Mouse (Mus musculus) limb, embryonic 12.5 days (tissue): ENCODE data around the gene Polr2j. TPM values are rescaled to one million over a fixed set of nuclear protein-coding genes. Genes with fewer than 3 reads are reported as not detected.
"Not testable (repeated sequence)": the region's sequence is repeated elsewhere in the genome, so short reads cannot be mapped to it uniquely, and the experiment has no call there.

Experiments
- ATAC-seq: fragments of 200-750 bp; cut with Nextera tagmentation; 2 replicates; pipeline ENCODE4 v1.8.0; 2017; ENCODE audit warnings: low read depth, moderate TSS enrichment; ENCODE audit not compliant: insufficient number of reproducible peaks, insufficient read depth, low FRiP score, low TSS enrichment
- H3K27ac ChIP-seq: fragments of 300-500 bp; sonication (generic); 2 replicates; pipeline ENCODE4 v1.5.1; 2016; ENCODE audit warnings: mild to moderate bottlenecking, moderate library complexity
- H3K27me3 ChIP-seq: fragments of 300-500 bp; sonication (generic); 2 replicates; pipeline ENCODE4 v1.6.1; 2016; ENCODE audit warnings: mild to moderate bottlenecking, moderate library complexity
- H3K36me3 ChIP-seq: fragments of 300-500 bp; sonication (generic); 2 replicates; pipeline ENCODE4 v1.6.1; 2016; ENCODE audit warnings: mild to moderate bottlenecking, moderate library complexity
- H3K4me1 ChIP-seq: fragments of 300-500 bp; sonication (generic); replicated peaks from 2 replicates; pipeline ENCODE4 v1.6.1; 2016
- H3K4me2 ChIP-seq: fragments of 300-500 bp; sonication (generic); 2 replicates; pipeline ENCODE4 v1.6.1; 2016; ENCODE audit warnings: mild to moderate bottlenecking, moderate library complexity
- H3K4me3 ChIP-seq: fragments of 300-500 bp; sonication (generic); replicated peaks from 2 replicates; pipeline ENCODE4 v1.5.1; 2016; ENCODE audit warnings: mild to moderate bottlenecking
- H3K9ac ChIP-seq: fragments of 300-500 bp; sonication (generic); replicated peaks from 2 replicates; pipeline ENCODE4 v1.6.1; 2016; ENCODE audit warnings: mild to moderate bottlenecking, moderate library complexity
- H3K9me3 ChIP-seq: fragments of 300-500 bp; sonication (generic); 2 replicates; pipeline ENCODE4 v1.6.1; 2016; ENCODE audit warnings: mild to moderate bottlenecking, moderate library complexity
- WGBS: fragments of 180-500 bp; shearing (Covaris S2); methylation state at CpG from one replicate; pipeline ENCODE4 v1.1.7; 2016; 5-methylcytosine and 5-hydroxymethylcytosine counted together
- polyA plus RNA-seq: library from polyadenylated mRNA; unstranded; fragments of >200 nt; fragmentation: Nextera tagmentation; extraction: Ambion mirVana; gene quantifications from 2 replicates; pipeline ENCODE4 v1.2.1, GENCODE M21; 2016

Gene Polr2j
- polyA plus RNA-seq, 1 experiment from 2014 or later = 261 TPM

GRCm38 (mm10) chr5:136108486-136108885 lies 7.9 kb upstream of the Polr2j start:
- Histone ChIP-seq H3K36me3 (no peaks in the 10 kb centered on the region), H3K27me3 (peaks cover 16% of the 10 kb centered on the region), H3K27ac (no peak overlapping the region), H3K4me1 (no peaks in the 10 kb centered on the region), H3K4me2 (no peak overlapping the region), H3K9ac (no peak overlapping the region), H3K4me3 (no peak overlapping the region), H3K9me3 (0 out of 2 replicates have a peak, but pooled peaks cover 3% of the 10 kb centered on the region)
- WGBS = 51% methylated on average over 2 of the region's 2 CpGs
- ATAC-seq = no peak

DNA sequence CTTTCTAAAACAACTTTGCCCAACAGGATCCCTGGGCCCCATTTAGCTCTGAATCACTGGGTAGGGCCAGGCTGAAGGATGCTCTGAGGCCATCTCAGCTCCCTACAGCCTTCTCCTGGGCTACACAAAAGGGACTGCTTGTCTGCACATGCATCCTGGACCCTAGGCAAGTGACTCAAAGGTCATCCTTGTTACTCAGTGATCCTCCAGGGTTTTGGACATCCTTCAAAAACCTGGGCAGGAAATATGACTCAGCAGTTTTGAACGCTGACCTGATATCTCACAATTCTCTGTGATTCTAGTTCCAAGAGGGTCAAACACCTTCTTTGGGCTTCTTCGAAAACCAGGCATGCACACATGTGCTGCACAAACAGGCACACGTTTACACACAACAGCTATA lies 7.4 kb upstream of the Polr2j start:
- WGBS = 84% methylated on average over 3 of the region's 3 CpGs
- H3K9ac ChIP-seq = no peak overlapping the region

DNA sequence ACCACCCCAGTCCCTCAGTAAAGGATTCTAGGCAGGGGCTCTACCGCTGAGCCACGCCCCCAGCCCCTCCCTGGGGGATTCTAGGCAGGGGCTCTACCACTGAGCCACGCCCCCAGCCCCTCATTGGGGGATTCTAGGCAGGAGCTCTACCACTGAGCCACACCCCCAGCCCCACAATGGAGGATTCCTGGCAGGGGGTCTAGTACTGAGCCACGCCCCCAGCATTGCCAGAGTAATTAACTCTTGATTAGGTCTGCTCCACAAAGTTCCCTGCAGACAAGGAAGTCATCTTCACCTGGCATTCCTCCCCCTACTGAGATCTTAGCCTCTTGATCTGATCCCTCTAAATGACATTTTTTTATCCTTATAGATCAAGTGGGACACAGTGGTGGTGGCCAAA lies 2.9 kb upstream of the Polr2j start:
- 45% methylated on average over 4 of the region's 4 CpGs for WGBS
- H3K4me1 ChIP-seq = peaks cover 21% of the 10 kb centered on the region
- ATAC-seq = not testable (repeated sequence)

More for the DNA sequence above, 7.4 kb upstream of the Polr2j start:
- Histone ChIP-seq H3K36me3 (no peaks in the 10 kb centered on the region), H3K27me3 (peaks cover 13% of the 10 kb centered on the region), H3K9me3 (0 out of 2 replicates have a peak, but pooled peaks cover 3% of the 10 kb centered on the region), H3K4me1 (no peaks in the 10 kb centered on the region), H3K4me2 (no peak overlapping the region), H3K27ac (no peak overlapping the region), H3K4me3 (no peak overlapping the region)
- no peak for ATAC-seq

DNA sequence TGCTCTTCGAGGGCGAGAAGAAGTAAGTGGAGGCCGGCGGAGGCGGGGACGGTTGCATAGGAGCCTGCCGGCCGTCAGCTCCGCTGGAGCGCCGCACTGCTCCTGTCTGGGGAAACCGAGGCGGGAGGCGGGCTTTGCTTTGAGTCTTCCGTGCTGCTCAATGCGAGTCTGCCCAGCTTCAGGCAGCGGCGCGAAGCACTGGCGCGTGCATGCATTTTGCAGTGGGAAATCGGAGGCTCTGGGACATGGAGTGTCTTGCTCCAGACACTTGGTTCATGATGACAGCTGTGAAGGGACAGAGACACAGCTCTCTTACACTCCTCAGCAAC lies 317 bp downstream of the Polr2j start:
- H3K4me3 ChIP-seq = peak overlapping the region; percentile 90
- H3K4me1 ChIP-seq = peaks cover 21% of the 10 kb centered on the region
- 0 out of 2 replicates have a peak overlapping the region, but pooled peaks have one; percentile 56 for H3K27ac ChIP-seq
- peaks cover 30% of the 10 kb centered on the region for H3K36me3 ChIP-seq
- under 1% methylated on average over 22 of the region's 22 CpGs for WGBS
- H3K27me3 ChIP-seq = no peaks in the 10 kb centered on the region
- H3K4me2 ChIP-seq = peak overlapping the region; percentile 92
- H3K9me3 ChIP-seq = no peaks in the 10 kb centered on the region
- ATAC-seq = no peak; the same call in 1 of the 2 replicates
- peak overlapping the region; percentile 83 for H3K9ac ChIP-seq

More for the DNA sequence above, 2.9 kb upstream of the Polr2j start:
- not testable (repeated sequence) for H3K27me3 ChIP-seq, H3K9ac ChIP-seq, H3K27ac ChIP-seq, H3K4me3 ChIP-seq, H3K4me2 ChIP-seq, H3K36me3 ChIP-seq, H3K9me3 ChIP-seq

DNA sequence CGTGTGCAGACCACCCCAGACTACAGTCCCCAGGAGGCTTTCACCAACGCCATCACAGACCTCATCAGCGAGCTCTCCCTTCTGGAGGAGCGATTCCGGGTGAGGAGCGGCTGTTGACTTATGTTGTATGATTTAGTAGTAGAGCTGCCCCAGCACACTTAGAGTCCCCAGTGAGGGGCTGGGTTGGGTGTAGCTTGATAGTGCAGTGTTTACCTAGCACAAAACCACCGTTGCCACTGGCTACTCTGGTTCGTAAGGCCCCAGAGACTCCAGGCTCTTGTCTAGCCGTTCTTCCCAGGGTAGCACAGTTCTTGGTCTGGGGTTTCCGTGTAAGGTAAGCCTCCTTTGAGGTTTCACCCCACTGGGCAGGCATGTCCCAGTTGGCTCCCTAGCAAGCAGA lies 5.7 kb downstream of the Polr2j start:
- H3K4me3 ChIP-seq = no peak overlapping the region
- WGBS = 89% methylated on average over 10 of the region's 10 CpGs
- H3K27me3 ChIP-seq = no peaks in the 10 kb centered on the region
- H3K27ac ChIP-seq = no peak overlapping the region
- no peak overlapping the region for H3K4me2 ChIP-seq
- H3K36me3 ChIP-seq = peaks cover 76% of the 10 kb centered on the region
- no peaks in the 10 kb centered on the region for H3K9me3 ChIP-seq
- peaks cover 14% of the 10 kb centered on the region for H3K4me1 ChIP-seq
- no peak for ATAC-seq
- H3K9ac ChIP-seq = no peak overlapping the region

- Histone ChIP-seq H3K36me3 (peaks cover 60% of the 10 kb centered on the region), H3K9ac (peak within 1 kb of the TSS; percentile 81), H3K27ac (peak within 1 kb of the TSS; percentile 20; the same call in 1 of the 2 replicates), H3K4me1 (peaks cover 18% of the 10 kb centered on the region), H3K4me2 (peak within 1 kb of the TSS; percentile 76), H3K27me3 (no peaks in the 10 kb centered on the region), H3K9me3 (no peaks in the 10 kb centered on the region), H3K4me3 (peak within 1 kb of the TSS; percentile 64)
- peak; percentile 82 for ATAC-seq
- under 1% methylated on average over 60 of the region's 60 CpGs for WGBS
Measured at GRCm38 (mm10) chr5:136135571-136136291, 19.3 kb downstream of the Polr2j start, which contains the start of the genes Lrwd1 and Alkbh4. Lrwd1 (minus strand) TSS chr5:136136074. Alkbh4 (plus strand) TSS chr5:136136146.

GRCm38 (mm10) chr5:136136292-136136990 lies 20.0 kb downstream of the Polr2j start:
- H3K4me3 ChIP-seq = peak overlapping the region; percentile 64
- no peaks in the 10 kb centered on the region for H3K27me3 ChIP-seq
- H3K9ac ChIP-seq = peak overlapping the region; percentile 81
- H3K36me3 ChIP-seq = peaks cover 60% of the 10 kb centered on the region
- WGBS = 12% methylated on average over 20 of the region's 20 CpGs
- peaks cover 18% of the 10 kb centered on the region for H3K4me1 ChIP-seq
- H3K27ac ChIP-seq = no peak overlapping the region
- H3K9me3 ChIP-seq = no peaks in the 10 kb centered on the region
- peak overlapping the region; percentile 76 for H3K4me2 ChIP-seq
- ATAC-seq = no peak

DNA sequence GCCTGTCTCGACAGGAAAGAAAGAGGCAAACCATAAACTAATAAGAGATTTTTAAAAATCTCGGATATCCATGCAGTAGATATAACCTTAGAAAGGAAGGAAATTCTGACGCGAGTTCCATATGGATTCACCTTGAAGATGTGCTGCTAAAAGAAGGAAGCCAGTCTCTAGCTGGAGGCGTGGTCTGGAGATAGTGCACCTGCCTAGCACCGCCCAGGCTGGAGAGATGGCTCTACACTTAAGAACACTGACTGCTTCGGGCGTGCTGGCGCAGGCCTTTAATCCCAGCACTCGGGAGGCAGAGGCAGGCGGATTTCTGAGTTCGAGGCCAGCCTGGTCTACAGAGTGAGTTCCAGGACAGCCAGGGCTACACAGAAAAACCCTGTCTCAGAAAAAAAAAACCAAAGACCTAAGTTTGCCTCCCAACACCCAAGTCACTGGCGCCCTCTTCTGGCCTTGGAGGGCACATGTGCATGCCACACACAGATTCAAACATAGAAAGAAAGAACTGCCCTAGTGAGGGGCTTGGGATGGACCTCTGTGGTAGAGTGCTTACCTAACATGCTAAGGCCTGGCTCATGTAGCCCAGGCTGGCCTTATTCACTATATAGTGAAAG lies 21.3 kb downstream of the Polr2j start:
- no peak overlapping the region for H3K27ac ChIP-seq
- H3K4me3 ChIP-seq = 0 out of 2 replicates have a peak overlapping the region, but pooled peaks have one; percentile 64
- no peak overlapping the region for H3K9ac ChIP-seq
- no peaks in the 10 kb centered on the region for H3K27me3 ChIP-seq
- H3K4me2 ChIP-seq = no peak overlapping the region
- H3K9me3 ChIP-seq = 0 out of 2 replicates have a peak, but pooled peaks cover 4% of the 10 kb centered on the region
- 76% methylated on average over 13 of the region's 13 CpGs for WGBS
- H3K36me3 ChIP-seq = peaks cover 58% of the 10 kb centered on the region
- ATAC-seq = no peak
- H3K4me1 ChIP-seq = peaks cover 18% of the 10 kb centered on the region

DNA sequence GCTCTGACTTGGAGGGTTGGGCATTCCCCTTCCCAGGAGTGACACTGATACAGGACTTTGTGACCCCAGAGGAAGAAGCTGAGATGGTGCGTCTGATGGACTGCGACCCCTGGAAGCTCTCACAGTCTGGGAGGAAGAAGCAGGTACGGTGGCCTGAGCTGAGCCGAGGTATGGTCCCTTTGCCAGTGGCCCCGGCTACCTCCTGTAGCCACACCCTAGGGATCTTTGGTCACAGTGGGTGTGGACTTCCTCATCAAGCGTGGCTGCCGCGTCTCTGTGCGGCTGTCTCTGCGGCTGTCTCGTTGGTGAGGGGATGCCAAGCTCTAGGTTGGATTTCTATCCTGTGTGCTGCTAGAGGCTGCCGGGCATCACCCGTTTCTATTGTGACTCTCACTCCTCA lies 23.0 kb downstream of the Polr2j start:
- peaks cover 18% of the 10 kb centered on the region for H3K4me1 ChIP-seq
- peaks cover 9% of the 10 kb centered on the region; the same call in 1 of the 2 replicates for H3K9me3 ChIP-seq
- H3K9ac ChIP-seq = no peak overlapping the region
- no peak overlapping the region for H3K27ac ChIP-seq
- H3K36me3 ChIP-seq = peaks cover 46% of the 10 kb centered on the region
- ATAC-seq = no peak
- 94% methylated on average over 13 of the region's 13 CpGs for WGBS
- H3K4me3 ChIP-seq = no peak overlapping the region
- H3K4me2 ChIP-seq = no peak overlapping the region
- H3K27me3 ChIP-seq = no peaks in the 10 kb centered on the region

DNA sequence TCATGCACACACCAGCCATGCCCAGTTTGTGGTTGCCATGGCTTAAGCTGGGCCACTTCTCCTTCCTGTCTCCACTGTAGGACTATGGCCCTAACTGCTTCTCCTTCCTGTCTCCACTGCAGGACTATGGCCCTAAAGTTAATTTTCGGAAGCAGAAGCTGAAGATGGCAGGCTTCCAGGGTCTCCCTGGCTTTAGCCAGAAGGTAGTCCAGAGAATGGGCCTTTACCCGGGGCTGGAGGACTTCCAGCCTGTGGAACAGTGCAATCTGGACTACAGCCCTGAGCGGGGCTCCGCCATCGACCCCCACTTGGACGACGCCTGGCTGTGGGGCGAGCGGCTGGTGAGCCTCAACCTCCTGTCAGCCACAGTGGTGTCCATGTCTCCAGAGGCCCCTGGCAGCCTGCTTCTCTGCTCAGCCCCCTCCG lies 23.6 kb downstream of the Polr2j start:
- Histone ChIP-seq H3K4me2 (no peak overlapping the region), H3K9me3 (peaks cover 9% of the 10 kb centered on the region; the same call in 1 of the 2 replicates), H3K9ac (no peak overlapping the region), H3K4me3 (no peak overlapping the region), H3K27ac (no peak overlapping the region), H3K36me3 (peaks cover 46% of the 10 kb centered on the region), H3K4me1 (peaks cover 11% of the 10 kb centered on the region), H3K27me3 (no peaks in the 10 kb centered on the region)
- ATAC-seq = no peak
- 95% methylated on average over 10 of the region's 10 CpGs for WGBS

DNA sequence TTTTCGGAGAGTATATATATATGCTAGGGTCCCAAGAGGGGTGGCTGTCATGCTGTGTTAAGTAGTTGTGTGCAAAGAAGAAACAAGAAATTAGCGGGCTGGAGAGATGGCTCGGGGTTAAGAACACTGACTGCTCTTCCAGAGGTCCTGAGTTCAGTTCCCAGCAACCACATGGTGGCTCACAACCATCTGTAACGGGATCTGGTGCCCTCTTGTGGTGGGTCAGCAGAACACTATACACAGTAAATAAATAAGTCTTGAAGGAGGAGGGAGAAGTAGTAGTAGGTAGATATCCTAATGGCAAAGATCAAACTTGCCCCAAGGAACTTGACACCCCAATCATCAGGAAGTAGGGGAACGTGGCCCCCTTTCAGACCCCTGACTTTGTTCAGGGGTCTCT lies 26.3 kb downstream of the Polr2j start:
- ATAC-seq = no peak
- Histone ChIP-seq H3K9me3 (peaks cover 9% of the 10 kb centered on the region; the same call in 1 of the 2 replicates), H3K36me3 (peaks cover 46% of the 10 kb centered on the region), H3K27ac (no peak overlapping the region), H3K9ac (no peak overlapping the region), H3K4me2 (no peak overlapping the region), H3K27me3 (no peaks in the 10 kb centered on the region), H3K4me1 (no peaks in the 10 kb centered on the region), H3K4me3 (no peak overlapping the region)
- 83% methylated on average over 5 of the region's 5 CpGs for WGBS
